Mouse (Mus musculus) E14TG2a.4 (cell line): ENCODE measurements at regions not wholly inside any gene's neighbourhood (a gene's known extent, or its start where the extent isn't known, plus 50 kb on each side); places are given as distances from the start of the nearest gene placed in this dataset.

ENCODE experiments used
- H3K27me3 ChIP-seq: 2 replicates; pipeline ENCODE4 v1.6.1; 2014; ENCODE audit warnings: low read length, control low read depth; ENCODE audit not compliant: insufficient read depth
- H3K36me3 ChIP-seq: 2 replicates; pipeline ENCODE4 v1.6.1; 2014; ENCODE audit warnings: low read length, control low read depth; ENCODE audit not compliant: insufficient read depth
- H3K4me1 ChIP-seq: replicated peaks from 2 replicates; pipeline ENCODE4 v1.6.1; 2014; ENCODE audit warnings: low read depth, low read length, control low read depth
- H3K4me3 ChIP-seq: replicated peaks from 2 replicates; pipeline ENCODE4 v1.5.1; 2014; ENCODE audit warnings: mild to moderate bottlenecking, low read length
- H3K9me3 ChIP-seq: 2 replicates; pipeline ENCODE4 v1.6.1; 2014; ENCODE audit warnings: low read length, control low read depth
- CTCF ChIP-seq: conservative IDR thresholded peaks from 2 replicates; pipeline ENCODE4 v1.5.1; 2014; ENCODE audit warnings: low read length
- NANOG ChIP-seq: IDR thresholded peaks from 2 replicates; pipeline ENCODE4 v1.6.1; 2014; ENCODE audit warnings: borderline replicate concordance, low read length, mixed read lengths
- POU5F1 ChIP-seq: IDR thresholded peaks from 2 replicates; pipeline ENCODE4 v1.6.1; 2014; ENCODE audit warnings: low read length, borderline replicate concordance

DNA sequence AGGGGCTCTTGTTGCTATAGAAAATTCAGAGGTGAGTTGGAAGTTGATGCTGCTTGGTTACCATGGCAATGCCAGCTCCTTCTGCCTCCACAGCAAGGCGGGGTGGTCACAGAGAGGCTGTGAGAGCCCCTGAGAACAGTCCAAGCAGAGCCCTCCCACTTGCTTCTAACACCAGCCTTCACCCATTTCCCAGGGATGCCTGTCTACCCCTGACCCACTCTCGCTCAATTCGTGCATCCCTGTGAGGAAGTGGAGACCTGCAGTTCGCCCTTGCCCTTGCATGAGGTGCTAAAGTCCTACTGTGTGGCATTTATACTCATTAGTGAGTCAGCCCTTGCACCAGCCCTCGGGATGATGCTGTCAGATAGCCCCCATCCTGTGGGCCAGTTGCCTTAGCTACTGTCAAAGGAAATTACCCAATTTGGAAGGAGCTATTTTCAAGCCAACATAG is 82.1 kb upstream of the Bod1 start:
- Histone ChIP-seq H3K4me3 (no peak overlapping the region), H3K4me1 (peaks cover 49% of the 10 kb centered on the region), H3K9me3 (no peaks in the 10 kb centered on the region), H3K27me3 (peaks cover 3% of the 10 kb centered on the region; the same call in 1 of the 2 replicates), H3K36me3 (no peaks in the 10 kb centered on the region)
- TF ChIP-seq CTCF = no peak
- no peak for TF ChIP-seq NANOG
- TF ChIP-seq POU5F1 = no peak

- Histone ChIP-seq H3K4me1 (peaks cover 49% of the 10 kb centered on the region), H3K4me3 (no peak overlapping the region), H3K27me3 (peaks cover 3% of the 10 kb centered on the region; the same call in 1 of the 2 replicates), H3K36me3 (no peaks in the 10 kb centered on the region), H3K9me3 (no peaks in the 10 kb centered on the region)
- TF ChIP-seq NANOG = peak; percentile 52; the same call in 1 of the 2 replicates
- TF ChIP-seq POU5F1 = no peak
- TF ChIP-seq CTCF = no peak
Observed at GRCm38 (mm10) chr11:31754416-31754815, 82.7 kb upstream of the Bod1 start.

- TF ChIP-seq NANOG = no peak
- TF ChIP-seq CTCF = no peak
- no peak for TF ChIP-seq POU5F1
- Histone ChIP-seq H3K9me3 (no peaks in the 10 kb centered on the region), H3K36me3 (no peaks in the 10 kb centered on the region), H3K4me1 (peaks cover 52% of the 10 kb centered on the region), H3K27me3 (peaks cover 3% of the 10 kb centered on the region; the same call in 1 of the 2 replicates), H3K4me3 (no peak overlapping the region)
Observed at GRCm38 (mm10) chr11:31755858-31756257, 84.2 kb upstream of the Bod1 start.

DNA sequence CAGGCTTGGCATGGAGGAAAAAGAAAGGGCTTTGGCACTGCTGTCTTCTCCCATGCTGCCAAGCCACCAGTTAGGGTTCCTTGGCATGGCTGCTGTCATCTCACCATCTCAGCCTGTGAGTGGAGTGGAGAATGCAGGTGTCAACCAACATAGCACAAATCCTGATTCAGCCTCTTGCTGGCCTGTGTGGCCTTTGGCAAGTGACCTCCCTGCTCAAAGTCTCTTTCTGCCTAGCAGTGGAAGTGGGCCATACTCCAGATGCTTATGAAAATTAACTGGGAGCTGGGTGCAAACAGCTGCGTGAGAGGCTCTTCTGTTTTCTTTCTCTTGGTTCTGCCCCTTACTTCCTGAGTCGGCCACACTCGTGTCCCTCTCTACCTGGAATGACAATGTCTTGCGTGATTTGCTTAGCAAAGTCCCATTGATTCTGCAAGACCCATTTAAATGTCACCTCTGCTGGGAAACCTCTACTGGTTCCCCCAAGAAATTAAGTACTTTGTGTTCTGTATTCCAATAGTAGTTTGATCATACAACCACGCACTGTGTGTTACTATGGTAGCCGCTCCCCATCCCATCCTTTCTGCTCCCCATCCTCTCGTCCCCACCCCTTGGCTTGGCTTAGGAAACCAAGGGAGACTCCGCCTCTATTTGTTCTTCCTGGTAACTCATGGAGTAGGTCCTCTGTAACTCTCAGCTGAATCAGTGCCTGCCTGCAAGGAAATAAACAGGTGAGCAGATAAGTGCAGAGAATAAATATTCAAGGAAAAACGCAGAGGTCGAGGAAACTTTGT is 84.9 kb upstream of the Bod1 start:
- Histone ChIP-seq H3K27me3 (peaks cover 3% of the 10 kb centered on the region; the same call in 1 of the 2 replicates), H3K4me3 (no peak overlapping the region), H3K36me3 (no peaks in the 10 kb centered on the region), H3K4me1 (peaks cover 45% of the 10 kb centered on the region), H3K9me3 (no peaks in the 10 kb centered on the region)
- TF ChIP-seq POU5F1 (no peak), NANOG (no peak), CTCF (no peak)

GRCm38 (mm10) chr11:31759868-31760765 is 88.4 kb upstream of the Bod1 start:
- no peak for TF ChIP-seq NANOG
- no peak for TF ChIP-seq CTCF
- TF ChIP-seq POU5F1 = no peak
- H3K4me1 ChIP-seq = peaks cover 26% of the 10 kb centered on the region
- H3K9me3 ChIP-seq = no peaks in the 10 kb centered on the region
- H3K4me3 ChIP-seq = no peak overlapping the region
- H3K36me3 ChIP-seq = no peaks in the 10 kb centered on the region
- peaks cover 3% of the 10 kb centered on the region; the same call in 1 of the 2 replicates for H3K27me3 ChIP-seq

- no peak overlapping the region for H3K4me3 ChIP-seq
- H3K9me3 ChIP-seq = peaks cover 18% of the 10 kb centered on the region
- TF ChIP-seq CTCF (no peak), POU5F1 (no peak), NANOG (no peak)
- peaks cover 11% of the 10 kb centered on the region for H3K4me1 ChIP-seq
- no peaks in the 10 kb centered on the region for H3K27me3 ChIP-seq
- no peaks in the 10 kb centered on the region for H3K36me3 ChIP-seq
Observed at GRCm38 (mm10) chr11:31763856-31764255, 92.2 kb upstream of the Bod1 start.

- no peaks in the 10 kb centered on the region for H3K27me3 ChIP-seq
- no peaks in the 10 kb centered on the region for H3K4me1 ChIP-seq
- TF ChIP-seq POU5F1 = no peak
- no peak for TF ChIP-seq NANOG
- TF ChIP-seq CTCF = no peak
- peaks cover 28% of the 10 kb centered on the region for H3K9me3 ChIP-seq
- no peaks in the 10 kb centered on the region for H3K36me3 ChIP-seq
- no peak overlapping the region for H3K4me3 ChIP-seq
Observed at GRCm38 (mm10) chr11:31766296-31766695, 94.6 kb upstream of the Bod1 start.

DNA sequence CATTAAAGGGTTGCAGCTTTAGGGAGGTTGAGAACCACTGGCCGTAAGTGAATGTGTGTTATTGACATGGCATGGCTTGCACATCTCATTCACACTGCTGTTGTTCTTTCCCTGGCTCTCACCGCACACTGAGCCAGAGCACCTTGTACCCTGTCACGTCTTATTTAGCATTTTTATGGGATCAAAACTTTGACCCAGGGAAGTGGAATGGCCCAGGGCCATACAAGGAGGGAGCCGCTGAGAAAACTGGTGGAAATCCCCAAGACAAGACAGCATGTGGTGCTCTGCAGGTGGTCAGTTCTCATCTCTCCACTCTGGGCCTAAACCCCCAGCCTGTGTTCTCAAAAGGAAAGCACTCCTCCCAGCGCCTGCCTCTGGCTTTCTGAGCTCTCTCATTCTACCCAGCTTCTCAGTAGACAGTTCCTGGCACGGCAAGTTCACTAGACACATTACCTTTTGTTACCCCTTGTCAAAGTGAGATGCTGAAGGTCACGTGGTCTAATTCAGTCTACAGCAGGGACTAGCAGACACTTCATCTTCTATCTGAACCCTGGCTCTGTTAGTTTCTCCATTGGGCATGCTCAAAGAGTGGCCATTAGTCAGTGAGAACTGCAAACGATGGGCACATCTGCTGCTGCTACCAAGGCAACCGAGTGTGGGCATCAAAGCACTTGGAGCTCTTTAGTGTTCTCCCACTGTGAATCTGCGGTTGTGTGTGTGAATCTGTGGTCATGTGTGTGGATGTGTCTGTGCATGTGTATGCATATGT is 96.2 kb upstream of the Bod1 start:
- Histone ChIP-seq H3K27me3 (no peaks in the 10 kb centered on the region), H3K9me3 (peaks cover 44% of the 10 kb centered on the region), H3K4me3 (no peak overlapping the region), H3K4me1 (no peaks in the 10 kb centered on the region), H3K36me3 (no peaks in the 10 kb centered on the region)
- no peak for TF ChIP-seq POU5F1
- no peak for TF ChIP-seq CTCF
- no peak for TF ChIP-seq NANOG
